Mouse (Mus musculus) ES-Bruce4 (cell line): ENCODE data around the gene Ccdc24.

Source experiments
- EP300 ChIP-seq: IDR thresholded peaks from 2 replicates; pipeline ENCODE4 v1.6.1; 2011; ENCODE audit warnings: low read depth, low read length; ENCODE audit not compliant: insufficient read depth
- POLR2A ChIP-seq: IDR thresholded peaks from one replicate; pipeline ENCODE4 v1.8.1; 2011; ENCODE audit warnings: low read length; ENCODE audit not compliant: insufficient read depth

DNA sequence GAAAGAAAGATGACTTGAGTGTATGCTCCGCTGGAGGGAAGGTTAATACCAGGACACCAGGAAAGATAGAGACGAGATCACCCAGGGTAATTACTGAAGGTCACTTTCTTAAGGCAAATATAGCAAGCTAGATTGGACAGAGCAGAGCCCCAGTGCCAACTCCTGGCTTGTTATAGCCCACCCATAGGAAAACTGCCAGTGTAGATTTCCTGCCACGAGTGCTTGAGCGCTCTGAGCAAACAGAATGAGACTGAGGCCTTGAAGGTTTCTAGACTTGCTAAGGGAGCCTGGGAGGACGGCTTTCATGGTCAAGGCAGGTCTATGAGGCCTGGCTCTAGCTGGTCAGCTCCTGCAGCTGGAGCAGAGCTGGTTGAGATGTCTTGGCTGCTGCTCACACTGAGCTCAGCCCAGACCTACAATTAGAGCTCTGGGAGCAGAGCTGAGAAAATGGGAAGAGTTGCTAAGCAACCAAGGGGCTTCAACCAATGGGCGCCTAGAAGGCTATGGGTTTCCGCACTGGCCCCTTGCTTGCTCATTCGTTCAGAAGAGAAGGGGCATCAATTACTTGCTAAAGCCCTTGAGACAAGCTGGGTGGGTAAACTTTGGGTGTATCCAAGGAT, 36.6 kb upstream of the Ccdc24 start:
- no peak for TF ChIP-seq EP300
- no peak for TF ChIP-seq POLR2A
